Mouse (Mus musculus) neural tube, embryonic 15.5 days (tissue): ENCODE data around the gene Iqcj. TPM values are rescaled to one million over a fixed set of nuclear protein-coding genes. Genes with fewer than 3 reads are reported as not detected.

Source experiments
- ATAC-seq: fragments of 200-750 bp; cut with Nextera tagmentation; 2 replicates; pipeline ENCODE4 v1.8.0; 2017; ENCODE audit warnings: mild to moderate bottlenecking, moderate TSS enrichment, moderate library complexity; ENCODE audit not compliant: low FRiP score
- H3K27ac ChIP-seq: fragments of 300-500 bp; sonication (generic); replicated peaks from 2 replicates; pipeline ENCODE4 v1.5.1; 2015; ENCODE audit warnings: mild to moderate bottlenecking, inconsistent platforms
- H3K27me3 ChIP-seq: fragments of 300-500 bp; sonication (generic); replicated peaks from 2 replicates; pipeline ENCODE4 v1.6.1; 2015; ENCODE audit warnings: inconsistent platforms
- H3K36me3 ChIP-seq: fragments of 300-500 bp; sonication (generic); 2 replicates; pipeline ENCODE4 v1.6.1; 2015; ENCODE audit warnings: inconsistent platforms
- H3K4me1 ChIP-seq: fragments of 300-500 bp; sonication (generic); 2 replicates; pipeline ENCODE4 v1.6.1; 2015; ENCODE audit warnings: inconsistent platforms
- H3K4me2 ChIP-seq: fragments of 300-500 bp; sonication (generic); 2 replicates; pipeline ENCODE4 v1.6.1; 2015; ENCODE audit warnings: inconsistent platforms, mild to moderate bottlenecking, moderate library complexity
- H3K4me3 ChIP-seq: fragments of 300-500 bp; sonication (generic); replicated peaks from 2 replicates; pipeline ENCODE4 v1.5.1; 2015; ENCODE audit warnings: mild to moderate bottlenecking, inconsistent platforms
- H3K9ac ChIP-seq: fragments of 300-500 bp; sonication (generic); replicated peaks from 2 replicates; pipeline ENCODE4 v1.6.1; 2015; ENCODE audit warnings: mild to moderate bottlenecking, inconsistent platforms
- H3K9me3 ChIP-seq: fragments of 300-500 bp; sonication (generic); replicated peaks from 2 replicates; pipeline ENCODE4 v1.6.1; 2016; ENCODE audit warnings: inconsistent platforms
- WGBS: fragments of 180-500 bp; shearing (Covaris S2); methylation state at CpG from one replicate; pipeline ENCODE4 v1.1.7; 2015; ENCODE audit warnings: mixed read lengths; 5-methylcytosine and 5-hydroxymethylcytosine counted together
- polyA plus RNA-seq: library from polyadenylated mRNA; unstranded; fragments of >200 nt; fragmentation: Nextera tagmentation; extraction: Ambion mirVana; gene quantifications from 2 replicates; pipeline ENCODE4 v1.2.1, GENCODE M21; 2015

The Iqcj gene
- polyA plus RNA-seq, 1 experiment from 2014 or later: 0.93 TPM

DNA sequence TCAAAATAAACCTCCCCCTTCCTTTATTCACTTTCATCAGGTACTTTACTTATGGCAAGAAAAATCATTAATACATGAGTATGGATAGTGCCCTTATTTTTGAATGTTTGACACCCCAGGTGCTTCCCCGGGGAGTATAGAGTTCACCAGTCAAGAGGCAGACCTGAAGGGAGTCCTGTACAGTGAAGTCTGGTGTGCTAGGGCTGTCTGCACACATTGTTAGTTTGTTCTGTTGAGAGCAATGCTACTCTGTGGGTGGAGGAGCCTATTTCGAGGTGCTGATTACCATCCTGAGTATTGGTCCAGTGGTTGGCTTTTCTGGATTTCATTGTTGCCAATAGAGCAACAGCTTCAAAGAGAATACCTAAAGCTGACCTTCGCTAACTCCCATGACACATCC is 26.1 kb downstream of the Iqcj start:
- Histone ChIP-seq H3K4me2 (no peak overlapping the region), H3K9me3 (no peaks in the 10 kb centered on the region), H3K36me3 (no peaks in the 10 kb centered on the region), H3K27me3 (no peaks in the 10 kb centered on the region), H3K4me3 (no peak overlapping the region), H3K27ac (no peak overlapping the region), H3K4me1 (no peaks in the 10 kb centered on the region), H3K9ac (no peak overlapping the region)
- no peak for ATAC-seq
- 88% methylated on average over 3 of the region's 3 CpGs for WGBS

GRCm38 (mm10) chr3:67918634-67919259 is 26.7 kb downstream of the Iqcj start:
- WGBS: 79% methylated on average over 8 of the region's 8 CpGs
- Histone ChIP-seq H3K4me1 (no peaks in the 10 kb centered on the region), H3K27ac (no peak overlapping the region)

DNA sequence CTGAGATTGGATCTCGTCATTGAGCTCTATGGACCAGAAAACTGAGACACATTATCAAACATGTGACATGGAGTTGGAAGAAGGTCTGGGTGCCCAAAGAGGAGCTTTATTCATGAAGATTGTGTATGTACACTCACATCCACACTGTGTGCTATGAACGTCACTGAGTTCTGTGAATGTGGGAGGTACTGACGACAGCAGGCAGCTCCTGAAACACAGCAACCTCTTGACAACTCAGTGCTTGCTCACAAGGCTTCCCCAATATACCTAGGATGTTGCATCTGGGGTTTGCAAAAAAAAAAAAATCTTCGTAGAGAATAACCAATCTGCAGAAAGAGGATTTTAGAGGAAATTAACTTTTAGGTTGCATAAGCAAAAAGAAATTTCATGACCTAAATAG is 31.1 kb downstream of the Iqcj start:
- Histone ChIP-seq H3K27ac (no peak overlapping the region), H3K4me2 (no peak overlapping the region), H3K27me3 (no peaks in the 10 kb centered on the region), H3K4me1 (no peaks in the 10 kb centered on the region), H3K36me3 (no peaks in the 10 kb centered on the region), H3K4me3 (no peak overlapping the region), H3K9me3 (no peaks in the 10 kb centered on the region), H3K9ac (no peak overlapping the region)
- 84% methylated on average over 4 of the region's 4 CpGs for WGBS
- no peak for ATAC-seq

More at GRCm38 (mm10) chr3:67918634-67919259, 26.7 kb downstream of the Iqcj start:
- Histone ChIP-seq H3K9ac (no peak overlapping the region), H3K4me3 (no peak overlapping the region), H3K4me2 (no peak overlapping the region), H3K9me3 (no peaks in the 10 kb centered on the region), H3K36me3 (no peaks in the 10 kb centered on the region), H3K27me3 (no peaks in the 10 kb centered on the region)
- ATAC-seq: no peak

- no peaks in the 10 kb centered on the region for H3K36me3 ChIP-seq
- no peaks in the 10 kb centered on the region for H3K9me3 ChIP-seq
- no peak overlapping the region for H3K27ac ChIP-seq
- H3K4me3 ChIP-seq: no peak overlapping the region
- no peak for ATAC-seq
- H3K4me2 ChIP-seq: no peak overlapping the region
- no peak overlapping the region for H3K9ac ChIP-seq
- 71% methylated on average over 2 of the region's 2 CpGs for WGBS
- H3K27me3 ChIP-seq: no peaks in the 10 kb centered on the region
- H3K4me1 ChIP-seq: no peaks in the 10 kb centered on the region
These were observed 33.4 kb downstream of the Iqcj start for GRCm38 (mm10) chr3:67925453-67925852.

- Histone ChIP-seq H3K36me3 (no peaks in the 10 kb centered on the region), H3K4me1 (no peaks in the 10 kb centered on the region), H3K4me2 (no peak overlapping the region), H3K27ac (no peak overlapping the region), H3K9me3 (no peaks in the 10 kb centered on the region), H3K9ac (no peak overlapping the region), H3K4me3 (no peak overlapping the region), H3K27me3 (no peaks in the 10 kb centered on the region)
- ATAC-seq: no peak
- 66% methylated on average over 10 of the region's 10 CpGs for WGBS
These were observed 38.6 kb downstream of the Iqcj start for GRCm38 (mm10) chr3:67930424-67931133.

DNA sequence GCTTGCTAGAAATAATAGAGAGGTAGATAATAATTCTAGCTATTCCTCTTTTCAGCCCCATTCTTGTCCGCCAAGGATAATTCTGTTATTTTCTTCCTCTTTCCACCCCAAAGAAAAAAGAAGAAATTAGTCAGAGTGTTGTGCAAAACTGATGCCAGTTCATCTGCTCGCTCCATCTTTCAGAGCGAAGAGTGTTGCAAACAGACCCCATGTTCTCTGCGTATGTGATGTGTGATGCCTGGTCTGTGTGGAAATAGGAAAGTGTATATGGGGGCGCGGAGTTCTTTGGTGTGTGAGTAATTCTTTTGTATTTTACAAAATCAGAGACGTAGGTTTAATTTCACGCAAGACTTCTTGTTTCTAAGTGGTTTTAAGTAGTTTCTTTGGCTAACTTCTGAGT is 39.2 kb downstream of the Iqcj start:
- WGBS: 80% methylated on average over 8 of the region's 8 CpGs
- no peak overlapping the region for H3K4me3 ChIP-seq
- H3K4me1 ChIP-seq: no peaks in the 10 kb centered on the region
- H3K27ac ChIP-seq: no peak overlapping the region
- no peaks in the 10 kb centered on the region for H3K9me3 ChIP-seq
- H3K36me3 ChIP-seq: no peaks in the 10 kb centered on the region
- no peak overlapping the region for H3K4me2 ChIP-seq
- ATAC-seq: no peak
- H3K27me3 ChIP-seq: no peaks in the 10 kb centered on the region
- no peak overlapping the region for H3K9ac ChIP-seq

- ATAC-seq: no peak
- Histone ChIP-seq H3K27me3 (no peaks in the 10 kb centered on the region), H3K9me3 (no peaks in the 10 kb centered on the region), H3K27ac (no peak overlapping the region), H3K4me2 (no peak overlapping the region), H3K9ac (no peak overlapping the region), H3K4me3 (no peak overlapping the region), H3K4me1 (no peaks in the 10 kb centered on the region), H3K36me3 (no peaks in the 10 kb centered on the region)
- 79% methylated on average over 3 of the region's 3 CpGs for WGBS
These were observed 39.9 kb downstream of the Iqcj start for GRCm38 (mm10) chr3:67931914-67932313.

DNA sequence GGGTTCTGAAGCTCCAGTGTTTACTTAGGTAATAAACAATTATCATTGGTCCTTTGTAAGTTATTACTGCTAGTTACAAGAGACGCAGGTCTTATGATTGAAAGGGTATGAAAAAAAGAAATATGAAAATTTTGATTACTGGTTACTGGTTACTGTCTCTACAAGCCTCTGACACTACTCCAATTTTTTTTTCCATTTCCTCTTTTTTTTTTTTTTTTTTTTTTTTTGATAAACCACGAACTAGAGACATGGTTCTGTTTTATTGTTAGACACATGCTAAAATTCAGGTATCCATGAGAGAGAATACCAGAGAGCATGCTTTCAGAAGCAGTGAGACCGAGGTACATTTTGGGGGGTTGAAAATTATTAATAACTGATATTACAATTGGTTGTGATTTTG is 43.8 kb downstream of the Iqcj start:
- 82% methylated on average over 3 of the region's 3 CpGs for WGBS
- Histone ChIP-seq H3K9me3 (no peaks in the 10 kb centered on the region), H3K36me3 (no peaks in the 10 kb centered on the region), H3K27ac (no peak overlapping the region), H3K27me3 (no peaks in the 10 kb centered on the region), H3K4me3 (no peak overlapping the region), H3K4me2 (no peak overlapping the region), H3K4me1 (no peaks in the 10 kb centered on the region), H3K9ac (no peak overlapping the region)
- ATAC-seq: no peak

- Histone ChIP-seq H3K27ac (no peak overlapping the region), H3K4me2 (no peak overlapping the region), H3K27me3 (no peaks in the 10 kb centered on the region), H3K9me3 (no peaks in the 10 kb centered on the region), H3K36me3 (no peaks in the 10 kb centered on the region), H3K9ac (no peak overlapping the region), H3K4me1 (no peaks in the 10 kb centered on the region), H3K4me3 (no peak overlapping the region)
- ATAC-seq: no peak
- 86% methylated on average over 2 of the region's 2 CpGs for WGBS
These were observed 55.0 kb downstream of the Iqcj start for GRCm38 (mm10) chr3:67947000-67947399.

DNA sequence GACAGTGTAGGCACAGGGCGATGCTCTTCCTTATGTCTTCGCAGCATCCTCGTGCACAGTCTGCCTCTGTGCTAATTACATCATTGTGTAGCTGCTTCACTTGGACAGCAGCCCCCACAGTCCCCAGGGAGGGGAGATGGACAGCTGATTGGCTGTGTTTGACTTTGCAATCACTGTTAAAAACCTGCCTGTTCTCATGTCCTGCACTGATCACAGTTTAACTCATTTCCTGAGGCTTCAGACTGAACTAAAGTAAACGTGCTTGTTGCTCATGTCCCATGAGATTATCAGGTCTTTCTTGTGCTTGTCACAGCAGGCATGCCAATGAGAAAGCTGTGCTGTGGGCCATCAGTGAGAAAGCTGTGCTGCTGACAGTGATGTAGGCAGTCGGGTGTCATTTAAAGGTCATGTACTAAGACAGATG is 60.5 kb downstream of the Iqcj start:
- H3K27me3 ChIP-seq: no peaks in the 10 kb centered on the region
- H3K9me3 ChIP-seq: no peaks in the 10 kb centered on the region
- no peaks in the 10 kb centered on the region for H3K36me3 ChIP-seq
- 33% methylated on average over 5 of the region's 5 CpGs for WGBS
- no peak overlapping the region for H3K27ac ChIP-seq
- no peak overlapping the region for H3K4me3 ChIP-seq
- ATAC-seq: no peak
- H3K4me1 ChIP-seq: peaks cover 11% of the 10 kb centered on the region; the same call in 1 of the 2 replicates
- H3K4me2 ChIP-seq: no peak overlapping the region
- H3K9ac ChIP-seq: no peak overlapping the region

GRCm38 (mm10) chr3:67954459-67955065 is 62.5 kb downstream of the Iqcj start:
- no peak overlapping the region for H3K27ac ChIP-seq

DNA sequence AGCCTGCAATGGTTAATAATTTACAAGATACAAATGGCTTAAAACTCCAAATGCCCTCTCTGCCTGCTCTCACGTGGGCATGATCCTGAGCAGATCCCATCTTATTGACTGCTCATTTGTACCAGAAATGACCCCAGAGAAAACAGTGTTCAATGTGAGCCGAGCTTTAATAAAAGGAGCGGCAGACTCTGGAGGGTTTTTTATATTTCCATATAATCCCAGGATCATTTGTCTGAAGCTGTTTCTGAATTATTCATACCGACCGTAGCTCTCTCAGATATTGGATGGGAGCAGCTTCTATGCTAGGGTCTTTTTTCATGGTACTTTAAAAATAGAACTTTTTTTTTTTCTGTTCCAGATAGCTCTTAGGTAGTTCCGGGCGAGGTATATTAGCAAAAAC is 67.7 kb downstream of the Iqcj start:
- Histone ChIP-seq H3K4me3 (no peak overlapping the region), H3K4me1 (peaks cover 16% of the 10 kb centered on the region), H3K9me3 (no peaks in the 10 kb centered on the region), H3K27me3 (no peaks in the 10 kb centered on the region), H3K27ac (0 out of 2 replicates have a peak overlapping the region, but pooled peaks have one; percentile 28), H3K36me3 (no peaks in the 10 kb centered on the region), H3K9ac (no peak overlapping the region), H3K4me2 (no peak overlapping the region)
- 44% methylated on average over 7 of the region's 7 CpGs for WGBS
- peak; percentile 51; the same call in 1 of the 2 replicates for ATAC-seq

More at GRCm38 (mm10) chr3:67954459-67955065, 62.5 kb downstream of the Iqcj start:
- Histone ChIP-seq H3K4me1 (peaks cover 17% of the 10 kb centered on the region), H3K4me3 (no peak overlapping the region), H3K9me3 (no peaks in the 10 kb centered on the region), H3K27me3 (no peaks in the 10 kb centered on the region), H3K9ac (no peak overlapping the region), H3K4me2 (no peak overlapping the region), H3K36me3 (no peaks in the 10 kb centered on the region)
- WGBS: 37% methylated on average over 5 of the region's 5 CpGs
- no peak for ATAC-seq
